Mouse (Mus musculus) myocyte (in vitro differentiated cells): ENCODE results near the gene Tcf12. TPM values are rescaled to one million over a fixed set of nuclear protein-coding genes. Genes with fewer than 3 reads are reported as not detected.

Experiments
- H3K27me3 ChIP-seq: one replicate; pipeline ENCODE4 v1.6.1; 2011; ENCODE audit not compliant: control insufficient read depth, insufficient read depth, insufficient read length
- H3K36me3 ChIP-seq: one replicate; pipeline ENCODE4 v1.6.1; 2011; ENCODE audit not compliant: control insufficient read depth, insufficient read depth
- H3K4me2 ChIP-seq: one replicate; pipeline ENCODE4 v1.6.1; 2011; ENCODE audit warnings: low read depth, control low read depth
- H3K4me3 ChIP-seq: one replicate; pipeline ENCODE4 v1.5.1; 2011; ENCODE audit warnings: mild to moderate bottlenecking, control low read depth, moderate library complexity
- H3K79me2 ChIP-seq: one replicate; pipeline ENCODE4 v1.6.1; 2011; ENCODE audit not compliant: control insufficient read depth, insufficient read depth
- H3ac ChIP-seq: one replicate; pipeline ENCODE4 v1.6.1; 2011; ENCODE audit not compliant: control insufficient read depth, insufficient read length
- E2F4 ChIP-seq: IDR thresholded peaks from one replicate; pipeline ENCODE4 v1.6.1; 2011; ENCODE audit warnings: mild to moderate bottlenecking, control low read depth, moderate library complexity; ENCODE audit not compliant: insufficient read depth
- MAX ChIP-seq: IDR thresholded peaks from one replicate; pipeline ENCODE4 v1.6.1; 2011; ENCODE audit warnings: low read depth, mild to moderate bottlenecking, control low read depth
- MYOD1 ChIP-seq, 3 experiments: IDR thresholded peaks; one replicate each; pipeline ENCODE4 v1.6.1; 2011; ENCODE audit warnings: control low read depth in 2 of 3, low read depth in 2 of 3, mild to moderate bottlenecking in 2 of 3, moderate library complexity in 1 of 3; ENCODE audit not compliant: insufficient read length in 2 of 3, control insufficient read depth in 1 of 3
- MYOG ChIP-seq, 3 experiments: IDR thresholded peaks; one replicate each; pipeline ENCODE4 v1.6.1; 2011; ENCODE audit warnings: control low read depth in 2 of 3, low read depth in 2 of 3, mild to moderate bottlenecking in 2 of 3; ENCODE audit not compliant: insufficient read length in 2 of 3, control insufficient read depth in 1 of 3, insufficient read depth in 1 of 3
- POLR2AphosphoS2 ChIP-seq: IDR thresholded peaks from one replicate; pipeline ENCODE4 v1.6.1; 2011; ENCODE audit warnings: low read depth, control low read depth; ENCODE audit not compliant: insufficient read length
- REST ChIP-seq: IDR thresholded peaks from one replicate; pipeline ENCODE4 v1.6.1; 2011; ENCODE audit warnings: mild to moderate bottlenecking, control low read depth, moderate library complexity; ENCODE audit not compliant: insufficient read depth, insufficient read length
- SRF ChIP-seq: IDR thresholded peaks from one replicate; pipeline ENCODE4 v1.6.1; 2011; ENCODE audit warnings: low read depth; ENCODE audit not compliant: control insufficient read depth, insufficient read length
- TCF12 ChIP-seq: IDR thresholded peaks from one replicate; pipeline ENCODE4 v1.6.1; 2011; ENCODE audit warnings: mild to moderate bottlenecking, control low read depth; ENCODE audit not compliant: poor library complexity, insufficient read depth, severe bottlenecking
- TCF3 ChIP-seq: IDR thresholded peaks from one replicate; pipeline ENCODE4 v1.6.1; 2011; ENCODE audit warnings: low read depth, control low read depth; ENCODE audit not compliant: insufficient read length
- USF1 ChIP-seq: IDR thresholded peaks from one replicate; pipeline ENCODE4 v1.6.1; 2011; ENCODE audit warnings: low read depth, mild to moderate bottlenecking, control low read depth, moderate library complexity
- polyA plus RNA-seq: library from polyadenylated mRNA; unstranded; fragments of >200 nt; fragmentation: generic; extraction: Trizol; gene quantifications from one replicate; pipeline ENCODE4 v1.2.1, GENCODE M21; 2012; ENCODE audit warnings: missing spikeins

The Tcf12 gene
- polyA plus RNA-seq, 1 experiment = 34.6 TPM

DNA sequence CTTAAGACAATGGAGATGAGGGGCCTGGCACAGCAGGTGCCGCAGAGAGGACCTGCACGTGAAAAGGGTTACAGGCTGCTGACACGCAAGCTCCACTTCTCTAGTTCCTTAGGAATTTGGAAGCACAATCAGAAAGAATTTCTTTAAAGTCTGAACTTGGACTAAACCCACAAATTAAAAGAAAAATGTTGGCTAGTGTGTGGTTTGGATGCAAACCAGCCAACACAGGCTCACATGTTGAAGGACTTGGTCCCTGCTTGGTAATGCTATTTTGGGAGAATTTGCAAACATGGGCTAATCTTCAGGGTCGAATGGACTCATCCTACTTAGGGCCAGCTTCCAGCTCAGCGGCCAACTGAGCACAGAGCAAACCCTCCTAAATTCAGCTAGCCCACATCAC lies 313.5 kb downstream of the Tcf12 start:
- Histone ChIP-seq H3ac (no peak overlapping the region), H3K4me2 (no peak overlapping the region), H3K4me3 (no peak overlapping the region), H3K79me2 (no peaks in the 10 kb centered on the region), H3K27me3 (no peaks in the 10 kb centered on the region), H3K36me3 (no peaks in the 10 kb centered on the region)
- TF ChIP-seq E2F4 (no peak), REST (no peak), SRF (no peak), MAX (no peak), TCF12 (no peak), USF1 (no peak), TCF3 (no peak), MYOG (IDR thresholded peaks at IDR 0.05; ENCODE audit: control insufficient read depth in 1 of 3, insufficient read depth in 1 of 3, insufficient read length in 2 of 3, low read depth in 2 of 3) (no peak), MYOD1 (IDR thresholded peaks at IDR 0.05; ENCODE audit: control insufficient read depth in 1 of 3, insufficient read length in 2 of 3, low read depth in 2 of 3) (no peak), POLR2AphosphoS2 (no peak)

Other genes with a start within 250 kb of the Tcf12 start
- gene Zfp280d, start 163.0 kb upstream of the Tcf12 start, polyA plus RNA-seq = 4.2 TPM